Mouse (Mus musculus) midbrain, embryonic 16.5 days (tissue): ENCODE measurements around the gene Ehmt2. TPM values are rescaled to one million over a fixed set of nuclear protein-coding genes. Genes with fewer than 3 reads are reported as not detected.

Experiments used
- ATAC-seq: fragments of 200-750 bp; cut with Nextera tagmentation; 2 replicates; pipeline ENCODE4 v1.8.0; 2017; ENCODE audit warnings: moderate TSS enrichment
- H3K27ac ChIP-seq: fragments of 300-500 bp; sonication (generic); 2 replicates; pipeline ENCODE4 v1.5.1; 2014; ENCODE audit warnings: mild to moderate bottlenecking, low read length, mixed read lengths
- H3K27me3 ChIP-seq: fragments of 300-500 bp; sonication (generic); 2 replicates; pipeline ENCODE4 v1.6.1; 2014; ENCODE audit warnings: low read depth, low read length, mixed read lengths; ENCODE audit not compliant: control insufficient read depth, insufficient read depth
- H3K36me3 ChIP-seq: fragments of 300-500 bp; sonication (generic); 2 replicates; pipeline ENCODE4 v1.6.1; 2014; ENCODE audit warnings: mild to moderate bottlenecking, low read length, moderate library complexity, mixed read lengths; ENCODE audit not compliant: control insufficient read depth, insufficient read depth
- H3K4me1 ChIP-seq: fragments of 300-500 bp; sonication (generic); 2 replicates; pipeline ENCODE4 v1.6.1; 2014; ENCODE audit warnings: mild to moderate bottlenecking, low read length, mixed read lengths; ENCODE audit not compliant: control insufficient read depth, insufficient read depth
- H3K4me2 ChIP-seq: fragments of 300-500 bp; sonication (generic); 2 replicates; pipeline ENCODE4 v1.6.1; 2014; ENCODE audit warnings: mild to moderate bottlenecking, low read length, mixed read lengths
- H3K4me3 ChIP-seq: fragments of 300-500 bp; sonication (generic); 2 replicates; pipeline ENCODE4 v1.5.1; 2014; ENCODE audit warnings: low read depth, mild to moderate bottlenecking, low read length, moderate library complexity, mixed read lengths
- H3K9ac ChIP-seq: fragments of 300-500 bp; sonication (generic); 2 replicates; pipeline ENCODE4 v1.6.1; 2014; ENCODE audit warnings: low read depth, low read length, mixed read lengths
- H3K9me3 ChIP-seq: fragments of 300-500 bp; sonication (generic); replicated peaks from 2 replicates; pipeline ENCODE4 v1.6.1; 2014; ENCODE audit warnings: mild to moderate bottlenecking, low read length, mixed read lengths; ENCODE audit not compliant: control insufficient read depth, poor library complexity, severe bottlenecking
- WGBS: fragments of 180-500 bp; shearing (Covaris S2); extraction: QIAGEN DNeasy Blood & Tissue Kit; methylation state at CpG from one replicate; pipeline ENCODE4 v1.1.7; 2014; 5-methylcytosine and 5-hydroxymethylcytosine counted together
- polyA plus RNA-seq: library from polyadenylated mRNA; unstranded; fragments of >200 nt; fragmentation: Nextera tagmentation; extraction: Ambion mirVana; gene quantifications from 2 replicates; pipeline ENCODE4 v1.2.1, GENCODE M21; 2015

The Ehmt2 gene
- polyA plus RNA-seq, 1 experiment from 2014 or later = 99.8 TPM

- Histone ChIP-seq H3K4me2 (no peak overlapping the region), H3K9me3 (no peaks in the 10 kb centered on the region), H3K27me3 (no peaks in the 10 kb centered on the region), H3K9ac (no peak overlapping the region), H3K4me1 (no peaks in the 10 kb centered on the region), H3K27ac (no peak overlapping the region), H3K36me3 (0 out of 2 replicates have a peak, but pooled peaks cover 2% of the 10 kb centered on the region), H3K4me3 (no peak overlapping the region)
- 76% methylated on average over 13 of the region's 13 CpGs for WGBS
- no peak for ATAC-seq
These were observed 36.4 kb upstream of the Ehmt2 start for GRCm38 (mm10) chr17:34861704-34862415.

- ATAC-seq = no peak
- 74% methylated on average over 8 of the region's 8 CpGs for WGBS
- H3K4me1 ChIP-seq = no peaks in the 10 kb centered on the region
- no peak within 1 kb of the TSS for H3K9ac ChIP-seq
- 0 out of 2 replicates have a peak, but pooled peaks cover 2% of the 10 kb centered on the region for H3K36me3 ChIP-seq
- no peak within 1 kb of the TSS for H3K4me3 ChIP-seq
- H3K9me3 ChIP-seq = no peaks in the 10 kb centered on the region
- H3K4me2 ChIP-seq = no peak within 1 kb of the TSS
- H3K27me3 ChIP-seq = no peaks in the 10 kb centered on the region
- no peak within 1 kb of the TSS for H3K27ac ChIP-seq
These were observed 35.7 kb upstream of the Ehmt2 start, which contains the start of gene Cfb for GRCm38 (mm10) chr17:34862416-34863081. Cfb (minus strand) TSS chr17:34862518.

- H3K27ac ChIP-seq = no peak overlapping the region
- no peaks in the 10 kb centered on the region for H3K27me3 ChIP-seq
- ATAC-seq = no peak
- H3K9me3 ChIP-seq = no peaks in the 10 kb centered on the region
- H3K36me3 ChIP-seq = no peaks in the 10 kb centered on the region
- H3K9ac ChIP-seq = no peak overlapping the region
- 70% methylated on average over 7 of the region's 7 CpGs for WGBS
- H3K4me1 ChIP-seq = no peaks in the 10 kb centered on the region
- no peak overlapping the region for H3K4me3 ChIP-seq
- no peak overlapping the region for H3K4me2 ChIP-seq
These were observed 32.3 kb upstream of the Ehmt2 start for GRCm38 (mm10) chr17:34865981-34866380.

GRCm38 (mm10) chr17:34874321-34874720 is 23.9 kb upstream of the Ehmt2 start:
- 96% methylated on average over 6 of the region's 6 CpGs for WGBS
- no peak overlapping the region for H3K9ac ChIP-seq

GRCm38 (mm10) chr17:34879336-34879879 is 18.9 kb upstream of the Ehmt2 start, which contains the start of gene Zbtb12:
Zbtb12 (plus strand) TSS chr17:34879483.
- Histone ChIP-seq H3K27ac (no peak within 1 kb of the TSS), H3K4me2 (no peak within 1 kb of the TSS), H3K9ac (no peak within 1 kb of the TSS), H3K27me3 (peaks cover 4% of the 10 kb centered on the region; the same call in 1 of the 2 replicates), H3K4me3 (no peak within 1 kb of the TSS), H3K36me3 (no peaks in the 10 kb centered on the region), H3K4me1 (no peaks in the 10 kb centered on the region), H3K9me3 (no peaks in the 10 kb centered on the region)
- WGBS = 70% methylated on average over 11 of the region's 11 CpGs
- no peak for ATAC-seq

More at GRCm38 (mm10) chr17:34874321-34874720, 23.9 kb upstream of the Ehmt2 start:
- no peaks in the 10 kb centered on the region for H3K36me3 ChIP-seq
- H3K27ac ChIP-seq = no peak overlapping the region
- H3K4me3 ChIP-seq = no peak overlapping the region
- no peaks in the 10 kb centered on the region for H3K27me3 ChIP-seq
- ATAC-seq = no peak
- H3K4me2 ChIP-seq = no peak overlapping the region
- no peaks in the 10 kb centered on the region for H3K9me3 ChIP-seq
- H3K4me1 ChIP-seq = no peaks in the 10 kb centered on the region

- Histone ChIP-seq H3K27me3 (peaks cover 4% of the 10 kb centered on the region; the same call in 1 of the 2 replicates), H3K27ac (no peak overlapping the region), H3K4me2 (no peak overlapping the region), H3K36me3 (no peaks in the 10 kb centered on the region), H3K4me3 (no peak overlapping the region), H3K9ac (no peak overlapping the region), H3K4me1 (no peaks in the 10 kb centered on the region), H3K9me3 (no peaks in the 10 kb centered on the region)
- ATAC-seq = no peak
These were observed 17.1 kb upstream of the Ehmt2 start for GRCm38 (mm10) chr17:34881166-34881565.

GRCm38 (mm10) chr17:34881683-34882310 is 16.5 kb upstream of the Ehmt2 start, which contains the start of gene Gm20547:
Gm20547 (minus strand) TSS chr17:34882042.
- Histone ChIP-seq H3K9me3 (no peaks in the 10 kb centered on the region), H3K27ac (no peak within 1 kb of the TSS), H3K9ac (no peak within 1 kb of the TSS), H3K4me2 (no peak within 1 kb of the TSS), H3K36me3 (no peaks in the 10 kb centered on the region), H3K4me3 (no peak within 1 kb of the TSS), H3K27me3 (peaks cover 4% of the 10 kb centered on the region; the same call in 1 of the 2 replicates), H3K4me1 (no peaks in the 10 kb centered on the region)
- ATAC-seq = no peak
- WGBS = 7% methylated on average over 15 of the region's 15 CpGs

GRCm38 (mm10) chr17:34883332-34883731 is 14.9 kb upstream of the Ehmt2 start:
- Histone ChIP-seq H3K27ac (no peak overlapping the region), H3K4me3 (no peak overlapping the region), H3K36me3 (no peaks in the 10 kb centered on the region), H3K9ac (no peak overlapping the region), H3K9me3 (no peaks in the 10 kb centered on the region), H3K27me3 (peaks cover 4% of the 10 kb centered on the region; the same call in 1 of the 2 replicates), H3K4me1 (no peaks in the 10 kb centered on the region), H3K4me2 (no peak overlapping the region)
- 60% methylated on average over 3 of the region's 3 CpGs for WGBS
- no peak for ATAC-seq
